Mouse (Mus musculus): ENCODE results near the gene Kcmf1. TPM values are rescaled to one million over a fixed set of nuclear protein-coding genes. Genes with fewer than 3 reads are reported as not detected.

The Kcmf1 gene
- total RNA-seq, 2 experiments from 2014 or later: 74.8 to 81.2 TPM

DNA sequence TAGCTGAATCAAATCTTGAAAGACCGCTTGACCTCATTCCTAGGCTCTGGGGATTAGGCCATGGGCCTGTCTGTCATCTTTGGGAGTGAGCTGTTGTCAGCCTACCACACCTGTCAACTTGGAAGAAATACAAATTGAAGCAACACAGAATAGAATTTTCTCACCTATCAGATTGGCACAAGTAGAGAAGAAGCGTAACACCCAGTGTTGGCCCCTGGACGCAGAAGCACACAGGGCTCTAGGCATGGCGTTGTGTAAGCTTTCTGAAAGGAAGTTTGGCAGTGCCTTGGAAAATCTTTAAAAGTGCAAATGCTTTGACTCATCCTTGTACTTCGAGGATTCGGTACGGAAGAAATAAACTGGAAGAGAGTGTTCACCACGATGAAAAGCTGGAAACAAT, 107.1 kb downstream of the Kcmf1 start:
- DNase-seq (ENCODE audit: low spot score in 2 of 2): no peak

Other genes with a start within 250 kb of the Kcmf1 start
- 10 to 100 TPM; 32.9 to 34.8 TPM for gene Tcf7l1, start 110.7 kb downstream of the Kcmf1 start, total RNA-seq (2021)
- 1,000 to 10,000 TPM; 1,063 to 1,068 TPM for gene Tmsb10, start 58.8 kb upstream of the Kcmf1 start, total RNA-seq (2021)

Measured in gastrocnemius, postnatal 4 days (tissue).